Comparison of ENCODE assay signal across 22 mouse cellular contexts in genomic region chr17:8347765-8348285, GRCm38 (mm10). TPM values are rescaled to one million over a fixed set of nuclear protein-coding genes. Genes with fewer than 3 reads are reported as not detected.
DNase-seq lines count a peak whose midpoint lies in the region; ATAC-seq and TF ChIP-seq lines count a peak whose summit lies in the region.
"Had no signal": no experiment of that assay in that cellular context is flagged by ENCODE, and none has a peak within 500 bp of the region (broad histone marks: within the 10 kb centered on the region; RNA-seq: fewer than 3 reads in every experiment).

No protein-coding gene starts in this region.

- POLR2A ChIA-PET in Patski (lab: Charles Lee) = no interaction called here

- TF ChIP-seq EP300 in lung, postnatal 0 days (IDR thresholded peaks at IDR 0.05) = no peak

- CTCF ChIA-PET in Patski (lab: Charles Lee) = interaction anchor here (1.3 kb wide), 2 partner anchors 24 kb away, joined by 3 read pairs; no protein-coding TSS in a partner anchor

- no peaks in the 10 kb centered on the region for H3K36me3 ChIP-seq in forebrain, embryonic 14.5 days (ENCODE audit: control insufficient read depth, insufficient read depth, low read length)
- H3K36me3 ChIP-seq in forebrain, embryonic 13.5 days (ENCODE audit: poor library complexity, severe bottlenecking) = no peaks in the 10 kb centered on the region
- no peaks in the 10 kb centered on the region for H3K36me3 ChIP-seq in lung, postnatal 0 days (ENCODE audit: insufficient read depth, low read length)
- H3K36me3 ChIP-seq: embryonic facial prominence, embryonic 10.5 days; forebrain, embryonic 15.5 days; heart, embryonic 13.5 days had no signal

- in situ Hi-C loops in Patski (cut with MboI; ENCODE audit: low pct_unique_long_range_greater_than_20kb) = no loop called here

- ATAC-seq in forebrain, embryonic 14.5 days = no peak
- no peak for ATAC-seq in forebrain, embryonic 13.5 days
- peak; percentile 12 for ATAC-seq in Patski
- ATAC-seq in lung, postnatal 0 days = no peak
- ATAC-seq: activated CD4-positive, CD25-positive, alpha-beta regulatory T cell, adult 4 months; forebrain, embryonic 15.5 days; hindbrain, embryonic 16.5 days had no signal

- no peak overlapping the region for H3K4me2 ChIP-seq in forebrain, embryonic 14.5 days (ENCODE audit: low read length)
- H3K4me2 ChIP-seq in forebrain, embryonic 13.5 days = no peak overlapping the region
- H3K4me2 ChIP-seq in lung, postnatal 0 days (replicated peaks; ENCODE audit: low read depth, low read length) = no peak overlapping the region
- H3K4me2 ChIP-seq: forebrain, embryonic 15.5 days; heart, embryonic 13.5 days had no signal

- H3K4me3 ChIP-seq in forebrain, embryonic 14.5 days (ENCODE audit: low read depth, low read length) = no peak overlapping the region
- no peak overlapping the region for H3K4me3 ChIP-seq in forebrain, embryonic 13.5 days
- no peak overlapping the region for H3K4me3 ChIP-seq in layer of hippocampus, adult 2 months
- no peak overlapping the region for H3K4me3 ChIP-seq in lung, postnatal 0 days (ENCODE audit: low read depth, low read length)
- H3K4me3 ChIP-seq: embryonic facial prominence, embryonic 10.5 days; forebrain, embryonic 15.5 days; heart, embryonic 13.5 days had no signal

- DNase-seq in forebrain, embryonic 14.5 days (ENCODE audit: low spot score) = peak; percentile 48
- DNase-seq in layer of hippocampus, adult 2 months (ENCODE audit: low spot score in 2 of 2) = no peak
- DNase-seq in layer of hippocampus, postnatal 25 days (ENCODE audit: extremely low spot score in 1 of 2, low spot score in 1 of 2) = no peak
- DNase-seq in 3T3-L1 (ENCODE audit: low read depth, low spot score) (peak; percentile 9), Patski (ENCODE audit: low read depth, low spot score) (peak; percentile 27)
- no peak for DNase-seq in lung, postnatal 0 days (ENCODE audit: low spot score)
- no peak for DNase-seq in cerebellum, adult 18-20 months
- DNase-seq: adrenal gland, postnatal 14 days; cerebellum, adult 8-10 months; cerebellum, postnatal 36 days; gastrocnemius, postnatal 36 days; heart, adult 11 months; heart, postnatal 36 days had no signal

- H3K27ac ChIP-seq in forebrain, embryonic 14.5 days (ENCODE audit: low read depth, low read length) = no peak overlapping the region
- no peak overlapping the region for H3K27ac ChIP-seq in forebrain, embryonic 13.5 days
- H3K27ac ChIP-seq in layer of hippocampus, adult 2 months = peak overlapping the region; percentile 28; the same call in 1 of the 2 replicates
- no peak overlapping the region for H3K27ac ChIP-seq in lung, postnatal 0 days (ENCODE audit: low read length)
- H3K27ac ChIP-seq: embryonic facial prominence, embryonic 10.5 days; forebrain, embryonic 15.5 days; heart, embryonic 13.5 days had no signal

- H3K9me3 ChIP-seq in forebrain, embryonic 14.5 days (replicated peaks; ENCODE audit: control insufficient read depth, low read length) = no peaks in the 10 kb centered on the region
- no peaks in the 10 kb centered on the region for H3K9me3 ChIP-seq in forebrain, embryonic 13.5 days (replicated peaks)
- H3K9me3 ChIP-seq in lung, postnatal 0 days (ENCODE audit: low read length) = no peaks in the 10 kb centered on the region
- H3K9me3 ChIP-seq: embryonic facial prominence, embryonic 10.5 days; forebrain, embryonic 15.5 days; heart, embryonic 13.5 days had no signal

- no peaks in the 10 kb centered on the region for H3K27me3 ChIP-seq in forebrain, embryonic 14.5 days (replicated peaks; ENCODE audit: control insufficient read depth, insufficient read depth, low read length)
- no peaks in the 10 kb centered on the region for H3K27me3 ChIP-seq in forebrain, embryonic 13.5 days
- H3K27me3 ChIP-seq in Patski = no peaks in the 10 kb centered on the region
- no peaks in the 10 kb centered on the region for H3K27me3 ChIP-seq in lung, postnatal 0 days (replicated peaks; ENCODE audit: insufficient read depth, low read length)
- H3K27me3 ChIP-seq: forebrain, embryonic 15.5 days had no signal

- peak; percentile 17; the same call in 1 of the 2 replicates for TF ChIP-seq CTCF in layer of hippocampus, adult 2 months (conservative IDR thresholded peaks at IDR 0.05)
- TF ChIP-seq CTCF in Patski (IDR thresholded peaks at IDR 0.05) = no peak
- TF ChIP-seq CTCF in lung, postnatal 0 days (IDR thresholded peaks at IDR 0.05) = no peak

- H3K4me1 ChIP-seq in forebrain, embryonic 14.5 days (ENCODE audit: control insufficient read depth, insufficient read depth, low read length) = no peaks in the 10 kb centered on the region
- peaks cover 11% of the 10 kb centered on the region; the same call in 1 of the 2 replicates for H3K4me1 ChIP-seq in forebrain, embryonic 13.5 days
- H3K4me1 ChIP-seq in lung, postnatal 0 days (ENCODE audit: insufficient read depth, low read depth, low read length) = no peaks in the 10 kb centered on the region
- H3K4me1 ChIP-seq: heart, embryonic 13.5 days had no signal

- H3K9ac ChIP-seq in forebrain, embryonic 14.5 days (ENCODE audit: low read length) = no peak overlapping the region
- no peak overlapping the region for H3K9ac ChIP-seq in forebrain, embryonic 13.5 days
- no peak overlapping the region for H3K9ac ChIP-seq in lung, postnatal 0 days (replicated peaks; ENCODE audit: low read depth)
- H3K9ac ChIP-seq: forebrain, embryonic 15.5 days; heart, embryonic 13.5 days had no signal

- WGBS in forebrain, embryonic 14.5 days = 60% methylated on average over 5 of the region's 5 CpGs
- 76% methylated on average over 5 of the region's 5 CpGs for WGBS in forebrain, embryonic 13.5 days
- WGBS in lung, postnatal 0 days = 74% methylated on average over 5 of the region's 5 CpGs

RNA-seq across cellular contexts. Expression of gene T2, which starts 8.0 kb away (rescaled TPM):
- polyA plus RNA-seq in forebrain, embryonic 14.5 days (2014; fragmentation: Nextera tagmentation; extraction: Ambion mirVana) = 0.35 and 0.51 TPM in 2 replicates
- 0.41 and 0.53 TPM in 2 replicates for polyA plus RNA-seq in forebrain, embryonic 13.5 days (2015; fragmentation: Nextera tagmentation; extraction: Ambion mirVana)
- under 1 TPM; 0.37 to 0.97 TPM for total RNA-seq in layer of hippocampus, adult 2 months (2021)
- total RNA-seq in layer of hippocampus, postnatal 25 days (2021) = under 1 TPM; 0.34 to 0.82 TPM
- 0.05 TPM for polyA plus RNA-seq in Patski (2021)
- 0.93 and 1.3 TPM in 2 replicates for polyA plus RNA-seq in lung, postnatal 0 days (2015; fragmentation: Nextera tagmentation; extraction: Ambion mirVana)
- total RNA-seq: adrenal gland, adult 18-20 months; adrenal gland, postnatal 14 days; gastrocnemius, adult 8-10 months; gastrocnemius, postnatal 36 days had no signal

RNA-seq across cellular contexts. Expression of gene Prr18, which starts 10.6 kb away (rescaled TPM):
- polyA plus RNA-seq in forebrain, embryonic 14.5 days (2014; fragmentation: Nextera tagmentation; extraction: Ambion mirVana) = 9.7 and 10.8 TPM in 2 replicates
- polyA plus RNA-seq in forebrain, embryonic 13.5 days (2015; fragmentation: Nextera tagmentation; extraction: Ambion mirVana) = 5.1 TPM in 2 replicates
- total RNA-seq in layer of hippocampus, adult 2 months (2021) = 10 to 100 TPM; 18.0 to 19.3 TPM
- total RNA-seq in layer of hippocampus, postnatal 25 days (2021) = 10 to 100 TPM; 22.8 to 23.6 TPM
- 0.19 TPM for polyA plus RNA-seq in Patski (2021)
- polyA plus RNA-seq in lung, postnatal 0 days (2015; fragmentation: Nextera tagmentation; extraction: Ambion mirVana) = 7.6 and 7.7 TPM in 2 replicates
- polyA plus RNA-seq: heart, postnatal 0 days had no signal

RNA-seq across cellular contexts. Expression of gene Sft2d1, which starts 36.9 kb away (rescaled TPM):
- polyA plus RNA-seq in forebrain, embryonic 14.5 days (2014; fragmentation: Nextera tagmentation; extraction: Ambion mirVana) = 155 and 159 TPM in 2 replicates
- 113 and 114 TPM in 2 replicates for polyA plus RNA-seq in forebrain, embryonic 13.5 days (2015; fragmentation: Nextera tagmentation; extraction: Ambion mirVana)
- total RNA-seq in layer of hippocampus, adult 2 months (2021) = 10 to 100 TPM; 48.4 to 61.5 TPM
- total RNA-seq in layer of hippocampus, postnatal 25 days (2021) = 10 to 100 TPM; 55.7 to 58.0 TPM
- polyA plus RNA-seq in Patski (2021) = 61.2 TPM
- 113 and 115 TPM in 2 replicates for polyA plus RNA-seq in lung, postnatal 0 days (2015; fragmentation: Nextera tagmentation; extraction: Ambion mirVana)

Comparison
In these comparisons a context has a peak if more than half of its experiments do, and no peak if none do; other contexts are left out.
1. DNase-seq: peak in forebrain, embryonic 14.5 days (single experiment), 3T3-L1 (single experiment) and Patski (single experiment); none in layer of hippocampus, adult 2 months (0 of 2), layer of hippocampus, postnatal 25 days (0 of 2), lung, postnatal 0 days (single experiment) and cerebellum, adult 18-20 months (0 of 2).